Mouse (Mus musculus) gastrocnemius, adult 18-20 months (tissue): ENCODE data around the gene Aim2. TPM values are rescaled to one million over a fixed set of nuclear protein-coding genes. Genes with fewer than 3 reads are reported as not detected.

ENCODE experiments used
- DNase-seq: peaks from one replicate; pipeline ENCODE4 v3.0.0; 2021; ENCODE audit warnings: low spot score
- total RNA-seq, 2 experiments: library from RNA; stranded (reverse); gene quantifications; 2 replicates each; pipeline ENCODE4 v1.2.3; 2021

The Aim2 gene
- total RNA-seq, 2 experiments from 2014 or later, result 0.30 to 0.38 TPM

DNA sequence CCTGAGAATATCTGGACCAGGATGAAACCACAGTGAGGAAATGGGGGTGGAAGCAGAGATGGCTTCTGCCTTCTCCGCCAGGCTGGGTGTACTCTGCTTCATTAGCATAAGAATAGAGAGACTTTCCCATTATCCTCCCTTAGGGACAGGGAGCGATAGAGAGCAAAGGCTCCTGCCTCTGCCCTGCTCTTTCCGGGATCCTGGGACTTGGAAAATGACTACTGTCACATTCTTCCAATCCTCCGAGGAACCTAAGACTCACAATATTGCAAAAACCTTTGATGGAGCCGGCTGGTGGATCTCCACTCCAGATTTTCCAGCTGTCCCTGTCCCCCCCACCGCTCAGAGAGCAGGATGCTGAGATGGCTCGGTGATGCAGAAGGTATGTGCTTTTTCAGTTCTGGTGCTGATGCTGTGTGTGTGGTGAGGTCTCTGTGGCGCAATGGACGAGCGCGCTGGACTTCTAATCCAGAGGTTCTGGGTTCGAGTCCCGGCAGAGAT, 39.3 kb downstream of the Aim2 start:
- no peak for DNase-seq

GRCm38 (mm10) chr1:173391754-173392153, 41.1 kb downstream of the Aim2 start:
- DNase-seq, result no peak

GRCm38 (mm10) chr1:173398323-173398970, 47.8 kb downstream of the Aim2 start:
- DNase-seq, result peak; percentile 59

- DNase-seq, result no peak
Observed at GRCm38 (mm10) chr1:173404696-173405309, 54.1 kb downstream of the Aim2 start.

DNA sequence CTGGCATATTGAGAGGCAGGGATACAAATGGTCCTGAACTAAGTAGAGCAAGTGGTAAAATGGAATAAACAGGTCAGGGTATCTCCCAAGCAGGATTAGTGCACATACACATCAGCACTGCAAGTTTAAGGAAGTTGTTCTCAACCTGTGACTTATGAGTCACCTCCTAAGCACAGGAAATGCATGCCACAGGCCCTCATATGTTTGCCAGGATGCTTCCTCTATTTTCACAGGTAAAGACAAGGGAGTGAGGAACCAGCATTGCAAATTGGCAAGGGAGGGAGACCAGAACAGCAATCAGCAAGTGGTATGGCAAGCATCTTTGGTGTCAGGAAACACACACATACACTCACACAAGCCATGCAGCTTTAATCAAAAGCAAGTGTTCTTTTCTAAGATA, 58.4 kb downstream of the Aim2 start:
- no peak for DNase-seq

- DNase-seq, result no peak
Observed at GRCm38 (mm10) chr1:173411863-173412262, 61.2 kb downstream of the Aim2 start.

DNA sequence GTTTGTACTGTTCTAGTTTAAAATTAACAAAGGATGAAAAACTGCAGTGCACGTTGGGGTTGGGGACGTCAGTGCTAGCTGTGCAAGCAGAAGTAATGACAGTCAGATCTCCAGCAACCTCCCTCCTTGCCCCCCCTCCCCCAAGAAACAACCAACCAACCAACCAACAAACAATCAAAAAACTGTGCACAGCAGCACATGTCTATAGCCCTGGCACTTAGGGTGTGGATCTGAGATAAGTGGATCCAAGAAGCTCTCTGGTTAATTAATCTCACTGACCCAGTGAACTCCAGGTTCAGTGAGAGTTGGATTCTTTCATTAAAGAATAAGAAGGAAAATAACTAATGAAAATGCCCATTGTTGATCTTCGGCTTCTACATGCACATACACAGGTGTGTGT, 64.0 kb downstream of the Aim2 start:
- DNase-seq, result no peak

DNA sequence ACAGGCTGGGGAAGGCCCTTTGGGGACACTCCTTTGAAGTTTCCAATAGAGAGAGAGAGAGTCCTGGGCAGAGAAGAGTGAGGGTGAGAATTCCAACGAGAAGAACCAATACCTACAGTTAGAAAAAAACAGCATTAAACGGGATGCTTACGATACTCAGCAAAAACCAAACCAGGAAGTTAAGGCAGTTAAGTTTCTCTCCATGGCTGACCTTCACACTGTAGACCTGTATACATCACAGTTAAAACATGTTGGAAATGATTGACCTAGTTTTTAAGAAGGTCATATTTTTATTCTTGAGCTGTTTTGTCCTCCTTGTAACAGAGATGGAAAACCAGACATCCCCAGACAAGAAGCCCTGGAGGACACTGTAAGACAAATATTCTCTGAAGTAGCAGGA, 67.8 kb downstream of the Aim2 start:
- DNase-seq, result no peak

- no peak for DNase-seq
Observed at GRCm38 (mm10) chr1:173418936-173419621, 68.4 kb downstream of the Aim2 start.

DNA sequence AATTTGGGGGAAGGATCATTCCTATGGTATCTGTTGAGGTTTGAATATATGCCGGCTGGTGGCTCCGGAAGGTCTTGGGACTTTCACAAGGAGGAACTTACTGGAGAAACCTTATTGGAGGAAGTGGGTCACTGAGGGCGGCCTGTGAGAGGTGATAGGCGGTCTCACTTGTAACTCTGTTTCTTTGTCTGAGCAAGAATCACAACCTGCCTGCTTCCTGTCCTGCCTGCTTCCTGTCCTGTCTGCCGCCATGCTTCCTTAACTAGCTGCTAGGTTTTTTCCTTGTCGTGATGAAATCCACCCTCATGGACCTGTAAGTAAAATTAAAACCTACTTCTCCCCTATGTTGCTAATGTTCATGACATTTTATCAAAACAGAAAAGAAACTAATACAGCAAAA, 69.7 kb downstream of the Aim2 start:
- DNase-seq, result no peak

GRCm38 (mm10) chr1:173426345-173426744, 75.7 kb downstream of the Aim2 start:
- DNase-seq, result no peak

DNA sequence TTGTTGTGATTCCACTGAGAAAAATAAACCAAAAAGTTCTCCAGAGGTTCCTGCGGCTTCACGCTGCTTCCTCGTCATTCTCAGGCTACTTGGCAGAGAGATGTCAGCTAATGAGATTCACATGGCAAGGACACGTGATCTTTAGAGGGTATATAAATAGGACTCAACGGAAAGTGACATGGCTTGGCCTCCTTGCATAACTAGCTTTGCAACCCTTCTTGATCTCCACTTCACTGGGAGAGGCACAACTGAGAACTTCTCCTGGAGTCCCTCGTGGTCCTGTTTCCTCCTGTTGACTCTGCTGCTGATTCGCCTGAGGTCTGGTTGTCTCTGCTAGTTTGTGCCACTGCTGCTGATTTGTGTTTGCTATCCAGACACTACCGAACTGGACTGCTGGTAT, 76.7 kb downstream of the Aim2 start:
- no peak for DNase-seq

- no peak for DNase-seq
Observed at GRCm38 (mm10) chr1:173429995-173430699, 79.5 kb downstream of the Aim2 start.

DNA sequence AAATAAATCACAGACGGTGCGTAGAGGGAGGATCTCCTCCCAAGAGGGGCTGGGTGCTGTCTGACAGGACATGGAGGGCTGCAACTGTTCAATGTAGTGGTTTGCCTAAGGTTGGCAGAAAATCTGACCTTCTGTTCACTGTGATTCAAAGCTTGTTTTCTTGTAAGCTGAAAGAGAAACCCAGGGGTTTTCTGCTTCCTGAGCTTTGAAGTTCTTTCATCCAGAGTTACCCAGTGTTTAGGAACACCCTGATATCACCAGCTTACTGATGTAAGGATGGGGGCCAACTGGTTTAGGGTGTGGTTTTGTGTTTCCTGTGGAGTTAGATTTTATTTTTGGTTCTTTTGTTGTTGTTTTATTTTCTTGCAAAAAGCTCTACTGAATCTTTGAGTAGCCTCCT, 81.7 kb downstream of the Aim2 start:
- DNase-seq, result no peak

DNA sequence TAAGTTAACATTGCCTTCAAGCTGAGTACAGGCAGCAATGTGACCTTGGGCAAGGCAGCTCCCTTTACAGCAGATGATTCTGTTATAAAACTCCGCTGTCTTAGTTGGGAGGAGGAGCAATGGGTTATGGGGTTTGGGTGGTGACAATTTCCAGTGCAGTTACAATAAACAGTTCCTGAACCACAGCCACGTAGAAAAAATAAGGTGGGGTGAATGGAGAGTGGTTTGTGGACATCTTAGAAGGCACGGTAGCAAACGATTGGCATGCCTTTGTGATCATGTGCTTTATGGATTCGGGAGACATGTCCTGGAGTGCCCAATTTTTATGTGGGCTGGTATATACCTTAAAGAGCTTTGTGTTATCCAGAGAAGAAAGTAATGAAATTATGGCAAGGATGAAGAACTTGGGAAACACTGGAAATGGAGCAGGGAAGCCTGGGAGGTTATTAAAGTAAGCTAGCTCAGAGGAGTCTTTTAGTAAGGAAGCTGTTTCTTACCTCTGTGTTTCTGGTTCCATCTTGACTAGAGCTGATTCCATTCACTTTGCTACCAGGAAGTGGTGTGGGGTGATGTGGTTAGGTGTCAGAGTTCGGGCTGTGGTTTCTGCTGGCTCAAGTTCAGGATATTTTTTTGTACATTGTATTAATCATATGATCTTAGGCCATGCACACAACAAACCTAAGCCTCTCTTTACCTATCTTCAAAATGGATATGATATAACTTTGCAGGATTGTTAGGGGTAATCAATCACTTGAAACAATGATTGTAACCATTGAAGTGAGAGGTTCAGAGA, 86.7 kb downstream of the Aim2 start:
- DNase-seq, result no peak

DNA sequence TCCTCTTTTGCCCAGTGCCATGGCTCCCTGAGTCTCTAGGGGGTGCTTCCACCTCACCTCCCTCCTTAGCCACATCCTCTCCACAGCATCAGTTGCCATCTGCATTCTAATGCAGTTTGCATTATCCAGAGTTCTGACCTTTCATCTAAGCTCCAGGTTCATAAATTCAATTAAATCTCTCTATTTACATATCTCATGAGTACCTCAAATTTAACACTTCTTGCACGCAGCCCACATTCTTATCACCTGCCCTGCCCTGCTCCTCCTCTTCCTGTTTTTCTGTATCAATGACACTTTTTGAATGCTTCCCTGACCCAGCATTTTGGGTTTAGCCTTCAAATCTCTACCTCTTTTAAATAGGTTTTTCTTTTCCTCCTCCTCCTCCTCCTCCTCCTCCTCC, 90.0 kb downstream of the Aim2 start:
- DNase-seq, result no peak

- DNase-seq, result no peak
Observed at GRCm38 (mm10) chr1:173441210-173441609, 90.5 kb downstream of the Aim2 start.

GRCm38 (mm10) chr1:173443061-173443460, 92.4 kb downstream of the Aim2 start:
- DNase-seq, result no peak

DNA sequence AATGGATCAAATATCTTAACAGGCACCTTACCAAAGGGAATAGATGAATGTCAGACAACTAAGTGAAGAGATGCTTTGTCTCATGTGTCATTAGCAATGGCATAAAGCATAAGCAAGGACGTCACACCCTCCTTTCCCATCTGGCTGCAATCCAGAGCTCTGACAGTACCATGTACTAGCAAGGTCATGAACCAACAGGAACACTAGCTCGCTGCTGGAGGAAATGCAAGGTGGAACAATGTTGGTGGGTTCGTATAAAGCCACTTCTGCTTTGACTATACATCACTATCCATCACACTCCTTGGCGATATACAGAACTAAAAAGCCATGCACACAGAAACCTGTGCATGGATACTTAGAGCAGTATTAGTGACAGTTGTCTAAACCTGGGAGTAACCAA, 96.4 kb downstream of the Aim2 start:
- DNase-seq, result no peak

DNA sequence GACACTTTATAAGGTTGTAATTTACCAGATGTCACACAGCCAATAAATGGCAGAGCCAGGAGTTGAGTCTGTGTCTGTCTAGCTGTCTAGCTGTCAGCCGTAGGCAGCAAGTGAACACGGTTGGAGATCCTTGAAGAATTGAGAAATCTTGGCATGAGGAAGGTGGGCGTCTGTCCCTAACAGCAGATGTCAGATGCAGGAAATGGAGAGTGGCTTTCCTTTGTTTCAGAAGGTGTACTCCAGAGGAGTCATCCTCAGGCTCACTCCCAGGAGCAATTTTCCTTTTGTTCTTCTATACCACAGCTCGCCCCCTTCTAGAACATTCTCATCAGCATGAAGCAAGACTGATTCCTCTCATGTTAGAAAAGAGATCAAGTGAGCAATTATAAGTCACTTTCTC, 99.9 kb downstream of the Aim2 start:
- DNase-seq, result no peak

- no peak for DNase-seq
Observed at GRCm38 (mm10) chr1:173451665-173452064, 101.0 kb downstream of the Aim2 start.
